Mouse (Mus musculus): ENCODE results near the gene Drg1. TPM values are rescaled to one million over a fixed set of nuclear protein-coding genes. Genes with fewer than 3 reads are reported as not detected.
A peak's percentile ranks its signal among the peaks of the same experiment; 100 is the strongest.

Drg1 gene
- polyA plus RNA-seq, 1 experiment from 2014 or later: 177 TPM

DNA sequence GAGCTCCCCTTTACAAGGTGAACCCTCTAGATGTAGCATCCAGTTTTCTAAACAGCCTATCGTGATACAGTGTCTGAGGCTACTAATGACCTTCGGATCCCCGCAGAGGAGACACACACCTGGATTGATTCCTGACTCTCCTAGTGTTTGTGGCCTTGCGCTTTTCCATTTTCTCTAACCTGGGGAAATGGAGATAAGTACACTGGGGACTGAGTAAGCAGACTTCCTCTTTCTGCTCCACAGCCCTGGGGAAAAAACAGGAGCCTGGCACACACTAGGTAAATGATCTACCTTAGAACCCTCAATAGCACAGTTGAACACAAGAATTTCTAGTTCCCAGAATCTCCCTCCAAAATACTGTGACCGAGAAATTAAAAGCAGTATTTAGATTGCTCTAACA is 21.7 kb upstream of the Drg1 start:
- Histone ChIP-seq H3K27me3 (replicated peaks; ENCODE audit: control insufficient read depth, insufficient read depth, low read length) (no peaks in the 10 kb centered on the region), H3K9ac (ENCODE audit: low read depth, low read length) (peak overlapping the region; percentile 97; the same call in 1 of the 2 replicates), H3K4me2 (ENCODE audit: low read depth, low read length) (peak overlapping the region; percentile 100), H3K36me3 (ENCODE audit: control insufficient read depth, insufficient read depth, low read length) (0 out of 2 replicates have a peak, but pooled peaks cover 3% of the 10 kb centered on the region), H3K9me3 (ENCODE audit: control insufficient read depth, low read length) (no peaks in the 10 kb centered on the region), H3K4me1 (ENCODE audit: control insufficient read depth, insufficient read depth, low read length) (peaks cover 4% of the 10 kb centered on the region), H3K27ac (replicated peaks; ENCODE audit: low read depth, low read length) (peak overlapping the region; percentile 100), H3K4me3 (ENCODE audit: low read depth, low read length) (peak overlapping the region; percentile 88)
- WGBS: 67% methylated on average over 5 of the region's 5 CpGs
- ATAC-seq (ENCODE audit: low read depth): no peak
- DNase-seq (ENCODE audit: low spot score): no peak

DNA sequence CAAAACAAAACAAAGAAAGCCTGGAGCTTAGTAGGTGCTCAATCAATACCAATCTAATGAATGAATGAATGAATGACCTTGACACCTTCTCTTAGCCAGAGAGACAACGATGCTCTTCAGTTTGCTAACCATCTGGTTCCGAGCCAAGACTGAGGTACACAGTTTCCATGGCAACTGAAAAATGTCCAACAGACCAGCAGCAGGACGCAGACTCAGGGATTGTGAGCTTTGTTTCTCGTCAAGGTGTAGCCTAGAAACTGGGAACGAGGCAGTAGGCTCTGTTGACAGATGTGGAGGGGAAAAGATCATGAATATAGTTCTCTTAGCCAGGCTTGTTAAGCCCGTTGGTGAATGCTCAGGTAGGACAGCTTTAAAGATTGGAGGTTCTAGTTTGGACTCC is 20.9 kb upstream of the Drg1 start:
- Histone ChIP-seq H3K4me1 (ENCODE audit: control insufficient read depth, insufficient read depth, low read length) (no peaks in the 10 kb centered on the region; the same call in 1 of the 2 replicates), H3K4me3 (ENCODE audit: low read depth, low read length) (no peak overlapping the region), H3K27me3 (replicated peaks; ENCODE audit: control insufficient read depth, insufficient read depth, low read length) (no peaks in the 10 kb centered on the region), H3K4me2 (ENCODE audit: low read depth, low read length) (no peak overlapping the region), H3K9me3 (ENCODE audit: control insufficient read depth, low read length) (no peaks in the 10 kb centered on the region), H3K27ac (replicated peaks; ENCODE audit: low read depth, low read length) (no peak overlapping the region), H3K9ac (ENCODE audit: low read depth, low read length) (no peak overlapping the region), H3K36me3 (ENCODE audit: control insufficient read depth, insufficient read depth, low read length) (0 out of 2 replicates have a peak, but pooled peaks cover 3% of the 10 kb centered on the region)
- WGBS: 41% methylated on average over 6 of the region's 6 CpGs
- ATAC-seq (ENCODE audit: low read depth) (no peak), DNase-seq (ENCODE audit: low spot score) (no peak)

DNA sequence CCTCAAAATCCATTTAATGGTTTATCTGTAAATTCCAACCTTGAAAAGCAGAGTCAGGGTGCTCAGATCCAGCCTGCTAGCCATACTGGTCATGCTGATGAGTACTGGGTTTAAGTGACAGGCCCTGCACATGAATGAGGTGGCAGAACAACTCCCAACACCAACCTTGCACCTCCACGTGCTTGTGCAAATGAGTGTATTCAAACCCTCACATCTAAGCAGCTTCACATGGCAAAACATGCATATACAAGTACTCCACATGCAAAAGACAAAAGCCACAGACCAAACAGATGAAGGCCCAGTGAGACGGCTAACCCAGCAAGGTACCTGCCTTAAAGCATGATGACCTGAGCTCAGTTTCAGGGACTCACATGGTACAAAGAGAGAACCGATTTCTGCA is 19.7 kb upstream of the Drg1 start:
- no peak for DNase-seq (ENCODE audit: low spot score)
- H3K9ac ChIP-seq (ENCODE audit: low read depth, low read length): no peak overlapping the region
- H3K4me2 ChIP-seq (ENCODE audit: low read depth, low read length): no peak overlapping the region
- no peak for ATAC-seq (ENCODE audit: low read depth)
- H3K4me3 ChIP-seq (ENCODE audit: low read depth, low read length): no peak overlapping the region
- H3K4me1 ChIP-seq (ENCODE audit: control insufficient read depth, insufficient read depth, low read length): no peaks in the 10 kb centered on the region
- H3K9me3 ChIP-seq (ENCODE audit: control insufficient read depth, low read length): 0 out of 2 replicates have a peak, but pooled peaks cover 8% of the 10 kb centered on the region
- H3K27me3 ChIP-seq (replicated peaks; ENCODE audit: control insufficient read depth, insufficient read depth, low read length): no peaks in the 10 kb centered on the region
- H3K27ac ChIP-seq (replicated peaks; ENCODE audit: low read depth, low read length): no peak overlapping the region
- 76% methylated on average over 3 of the region's 3 CpGs for WGBS
- H3K36me3 ChIP-seq (ENCODE audit: control insufficient read depth, insufficient read depth, low read length): no peaks in the 10 kb centered on the region

DNA sequence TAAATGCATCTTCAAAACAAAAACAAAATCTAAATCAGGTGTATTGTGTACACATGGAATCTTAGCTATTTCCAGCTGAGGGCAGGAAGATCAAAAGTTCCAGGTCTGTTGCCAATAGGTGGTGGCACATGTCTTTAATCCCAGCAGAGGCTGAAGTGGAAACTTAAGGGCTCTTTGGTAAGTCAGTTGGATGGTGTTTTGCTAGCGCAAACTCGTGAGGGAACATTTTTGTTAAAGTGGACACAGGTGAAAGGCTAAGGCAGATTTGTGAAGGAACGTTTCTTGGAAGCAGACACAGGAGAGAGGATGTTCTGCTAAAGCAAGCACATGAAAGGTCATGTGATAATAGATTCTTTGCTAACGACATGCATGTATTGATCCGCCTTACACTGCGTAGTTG is 17.4 kb upstream of the Drg1 start:
- H3K4me2 ChIP-seq (ENCODE audit: low read depth, low read length): no peak overlapping the region
- H3K9me3 ChIP-seq (ENCODE audit: control insufficient read depth, low read length): 0 out of 2 replicates have a peak, but pooled peaks cover 8% of the 10 kb centered on the region
- ATAC-seq (ENCODE audit: low read depth) (no peak), DNase-seq (ENCODE audit: low spot score) (no peak)
- no peak overlapping the region for H3K27ac ChIP-seq (replicated peaks; ENCODE audit: low read depth, low read length)
- H3K27me3 ChIP-seq (replicated peaks; ENCODE audit: control insufficient read depth, insufficient read depth, low read length): no peaks in the 10 kb centered on the region
- H3K4me3 ChIP-seq (ENCODE audit: low read depth, low read length): no peak overlapping the region
- H3K4me1 ChIP-seq (ENCODE audit: control insufficient read depth, insufficient read depth, low read length): no peaks in the 10 kb centered on the region
- H3K36me3 ChIP-seq (ENCODE audit: control insufficient read depth, insufficient read depth, low read length): no peaks in the 10 kb centered on the region
- H3K9ac ChIP-seq (ENCODE audit: low read depth, low read length): no peak overlapping the region
- WGBS: 87% methylated on average over 6 of the region's 6 CpGs

DNA sequence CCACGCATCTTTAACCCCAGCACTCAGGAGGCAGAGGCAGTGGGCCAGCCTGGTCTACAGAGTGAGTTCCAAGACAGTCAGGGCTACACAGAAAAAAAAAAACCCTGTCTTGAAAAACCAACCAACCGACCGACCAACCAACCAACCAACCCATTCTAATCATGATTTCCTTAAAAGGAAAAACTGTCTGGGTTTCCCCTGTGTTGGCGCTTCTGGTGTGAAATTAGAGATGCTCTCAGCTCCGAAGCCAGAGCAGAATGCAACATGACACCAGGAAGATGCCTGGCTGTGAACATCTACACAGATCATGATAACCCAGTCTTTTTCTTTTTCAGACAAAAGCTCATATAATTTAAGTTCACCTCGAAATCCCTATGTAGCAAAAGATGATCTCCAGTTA is 16.7 kb upstream of the Drg1 start:
- no peak for ATAC-seq (ENCODE audit: low read depth)
- 75% methylated on average over 6 of the region's 6 CpGs for WGBS
- no peaks in the 10 kb centered on the region for H3K4me1 ChIP-seq (ENCODE audit: control insufficient read depth, insufficient read depth, low read length)

DNA sequence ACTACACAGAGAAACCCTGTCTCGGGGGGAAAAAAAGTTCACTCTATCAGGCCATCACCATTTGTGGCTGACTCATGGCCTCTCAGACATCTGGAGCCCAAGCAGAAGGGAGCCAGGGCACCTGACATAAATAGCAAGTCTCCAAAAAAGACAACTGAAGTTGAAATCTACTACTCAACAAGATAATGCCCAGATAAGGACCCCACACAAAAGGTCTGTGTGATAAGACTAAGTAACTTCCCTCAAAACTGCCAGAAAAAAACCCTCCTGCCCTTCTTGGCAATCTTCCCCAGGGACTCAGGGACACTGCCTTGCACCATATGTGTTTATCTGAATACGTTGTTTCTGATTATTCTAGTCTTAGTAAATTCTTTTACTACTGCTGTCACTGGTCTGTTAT is 13.5 kb upstream of the Drg1 start:
- 75% methylated on average over 2 of the region's 2 CpGs for WGBS

More for the DNA sequence above, 16.7 kb upstream of the Drg1 start:
- H3K9ac ChIP-seq (ENCODE audit: low read depth, low read length): no peak overlapping the region
- H3K36me3 ChIP-seq (ENCODE audit: control insufficient read depth, insufficient read depth, low read length): no peaks in the 10 kb centered on the region
- DNase-seq (ENCODE audit: low spot score): no peak
- 0 out of 2 replicates have a peak, but pooled peaks cover 8% of the 10 kb centered on the region for H3K9me3 ChIP-seq (ENCODE audit: control insufficient read depth, low read length)
- H3K27me3 ChIP-seq (replicated peaks; ENCODE audit: control insufficient read depth, insufficient read depth, low read length): no peaks in the 10 kb centered on the region
- H3K4me2 ChIP-seq (ENCODE audit: low read depth, low read length): no peak overlapping the region
- H3K4me3 ChIP-seq (ENCODE audit: low read depth, low read length): no peak overlapping the region
- no peak overlapping the region for H3K27ac ChIP-seq (replicated peaks; ENCODE audit: low read depth, low read length)

DNA sequence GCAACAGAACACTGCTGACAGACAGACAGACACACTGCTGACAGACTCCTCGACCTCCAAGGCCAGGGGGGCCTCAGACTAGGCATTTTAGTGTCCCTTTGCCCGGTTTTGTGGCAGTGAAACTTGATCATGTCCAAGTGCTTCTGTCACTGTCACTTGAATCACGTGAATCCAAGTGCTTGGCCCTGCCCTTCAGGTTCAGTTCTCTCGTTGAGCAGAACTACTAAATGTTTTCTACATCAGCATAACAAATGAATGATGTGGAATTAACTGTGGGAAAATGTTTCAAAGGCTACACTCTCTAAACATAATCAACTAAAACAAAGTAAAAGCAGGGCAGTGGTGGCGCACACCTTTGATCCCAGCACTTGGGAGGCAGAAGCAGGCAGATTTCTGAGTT is 12.1 kb upstream of the Drg1 start:
- Histone ChIP-seq H3K4me3 (ENCODE audit: low read depth, low read length) (no peak overlapping the region), H3K9me3 (ENCODE audit: control insufficient read depth, low read length) (0 out of 2 replicates have a peak, but pooled peaks cover 8% of the 10 kb centered on the region), H3K27ac (replicated peaks; ENCODE audit: low read depth, low read length) (no peak overlapping the region), H3K4me2 (ENCODE audit: low read depth, low read length) (no peak overlapping the region), H3K36me3 (ENCODE audit: control insufficient read depth, insufficient read depth, low read length) (no peaks in the 10 kb centered on the region), H3K9ac (ENCODE audit: low read depth, low read length) (no peak overlapping the region), H3K27me3 (replicated peaks; ENCODE audit: control insufficient read depth, insufficient read depth, low read length) (no peaks in the 10 kb centered on the region), H3K4me1 (ENCODE audit: control insufficient read depth, insufficient read depth, low read length) (no peaks in the 10 kb centered on the region)
- no peak for DNase-seq (ENCODE audit: low spot score)
- 54% methylated on average over 5 of the region's 5 CpGs for WGBS
- ATAC-seq (ENCODE audit: low read depth): no peak

More for the DNA sequence above, 13.5 kb upstream of the Drg1 start:
- no peaks in the 10 kb centered on the region for H3K4me1 ChIP-seq (ENCODE audit: control insufficient read depth, insufficient read depth, low read length)
- no peaks in the 10 kb centered on the region for H3K36me3 ChIP-seq (ENCODE audit: control insufficient read depth, insufficient read depth, low read length)
- no peak overlapping the region for H3K9ac ChIP-seq (ENCODE audit: low read depth, low read length)
- no peak for ATAC-seq (ENCODE audit: low read depth)
- H3K4me3 ChIP-seq (ENCODE audit: low read depth, low read length): no peak overlapping the region
- 0 out of 2 replicates have a peak, but pooled peaks cover 8% of the 10 kb centered on the region for H3K9me3 ChIP-seq (ENCODE audit: control insufficient read depth, low read length)
- DNase-seq (ENCODE audit: low spot score): no peak
- H3K27ac ChIP-seq (replicated peaks; ENCODE audit: low read depth, low read length): no peak overlapping the region
- H3K4me2 ChIP-seq (ENCODE audit: low read depth, low read length): no peak overlapping the region
- H3K27me3 ChIP-seq (replicated peaks; ENCODE audit: control insufficient read depth, insufficient read depth, low read length): no peaks in the 10 kb centered on the region

DNA sequence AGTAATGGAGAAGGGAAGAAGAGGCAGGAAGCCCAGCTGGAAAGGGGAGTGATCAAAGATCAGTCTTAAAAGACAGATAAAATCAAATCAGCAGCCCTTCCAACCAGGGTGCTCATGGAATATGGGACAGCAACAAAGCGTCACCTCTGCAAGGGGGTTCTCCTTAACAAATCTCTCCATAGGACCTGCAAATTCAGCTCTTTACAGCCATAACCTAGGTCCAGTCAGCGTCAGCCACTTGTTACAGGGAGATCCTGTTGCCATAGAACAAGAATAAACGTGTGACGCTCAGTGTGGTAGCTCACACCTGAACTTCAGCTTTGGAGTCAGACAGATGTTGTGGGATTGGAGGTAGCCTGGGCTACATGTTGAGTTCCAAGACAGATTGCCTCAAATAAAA is 3.0 kb upstream of the Drg1 start:
- Histone ChIP-seq H3K4me1 (ENCODE audit: control insufficient read depth, insufficient read depth, low read length) (peaks cover 10% of the 10 kb centered on the region), H3K27ac (replicated peaks; ENCODE audit: low read depth, low read length) (no peak overlapping the region), H3K4me2 (ENCODE audit: low read depth, low read length) (no peak overlapping the region), H3K9ac (ENCODE audit: low read depth, low read length) (no peak overlapping the region), H3K4me3 (ENCODE audit: low read depth, low read length) (no peak overlapping the region), H3K9me3 (ENCODE audit: control insufficient read depth, low read length) (no peaks in the 10 kb centered on the region), H3K36me3 (ENCODE audit: control insufficient read depth, insufficient read depth, low read length) (peaks cover 6% of the 10 kb centered on the region; the same call in 1 of the 2 replicates), H3K27me3 (replicated peaks; ENCODE audit: control insufficient read depth, insufficient read depth, low read length) (no peaks in the 10 kb centered on the region)
- ATAC-seq (ENCODE audit: low read depth) (no peak), DNase-seq (ENCODE audit: low spot score) (no peak)
- WGBS: 34% methylated on average over 4 of the region's 4 CpGs

DNA sequence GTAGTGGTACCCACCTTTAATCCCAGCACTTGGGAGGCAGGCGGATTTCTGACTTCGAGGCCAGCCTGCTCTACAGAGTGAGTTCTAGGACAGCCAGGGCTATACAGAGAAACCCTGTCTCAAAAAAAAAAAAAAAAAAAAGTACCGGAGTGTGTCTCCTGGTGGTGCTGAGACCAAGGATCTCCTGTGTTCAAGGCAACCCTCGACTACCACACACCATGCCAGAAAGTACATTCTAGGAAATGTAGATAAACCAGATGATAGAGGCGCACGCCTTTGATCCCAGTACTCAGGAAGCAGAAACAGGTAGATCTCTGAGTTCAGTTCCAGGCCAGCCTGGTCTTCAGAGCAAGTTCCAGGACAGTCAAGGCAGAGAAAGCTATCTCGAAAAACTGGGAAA is 918 bp upstream of the Drg1 start:
- H3K9ac ChIP-seq (ENCODE audit: low read depth, low read length): peak overlapping the region; percentile 99
- ATAC-seq (ENCODE audit: low read depth) (no peak), DNase-seq (ENCODE audit: low spot score) (no peak)
- peaks cover 27% of the 10 kb centered on the region for H3K36me3 ChIP-seq (ENCODE audit: control insufficient read depth, insufficient read depth, low read length)
- peaks cover 10% of the 10 kb centered on the region for H3K4me1 ChIP-seq (ENCODE audit: control insufficient read depth, insufficient read depth, low read length)
- 0 out of 2 replicates have a peak overlapping the region, but pooled peaks have one; percentile 97 for H3K27ac ChIP-seq (replicated peaks; ENCODE audit: low read depth, low read length)
- no peaks in the 10 kb centered on the region for H3K27me3 ChIP-seq (replicated peaks; ENCODE audit: control insufficient read depth, insufficient read depth, low read length)
- H3K9me3 ChIP-seq (ENCODE audit: control insufficient read depth, low read length): no peaks in the 10 kb centered on the region
- 51% methylated on average over 7 of the region's 7 CpGs for WGBS
- peak overlapping the region; percentile 97 for H3K4me3 ChIP-seq (ENCODE audit: low read depth, low read length)
- peak overlapping the region; percentile 80 for H3K4me2 ChIP-seq (ENCODE audit: low read depth, low read length)

Data from embryonic facial prominence, embryonic 14.5 days (tissue).